Comparison of ENCODE assay signal across 7 mouse cellular contexts in the genomic region with DNA sequence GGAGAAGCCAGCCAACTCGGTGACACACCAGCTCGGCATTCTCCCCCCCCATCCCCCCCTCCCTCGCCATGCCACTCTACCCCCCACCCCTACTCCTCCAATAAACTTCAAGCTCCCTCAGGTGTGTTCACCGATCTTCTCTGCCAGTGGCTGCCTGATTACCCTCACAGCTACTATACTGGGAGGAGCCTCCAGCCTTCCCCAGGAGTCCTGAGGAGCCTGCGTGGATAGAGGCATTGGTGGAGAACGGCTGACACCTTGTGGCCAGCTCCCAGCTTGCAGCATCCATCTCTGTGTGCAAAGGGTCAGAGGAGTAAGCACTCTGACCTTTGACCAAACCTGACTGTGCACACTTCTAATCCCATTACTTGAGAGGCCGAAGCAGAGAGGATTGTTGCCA. TPM values are rescaled to one million over a fixed set of nuclear protein-coding genes. Genes with fewer than 3 reads are reported as not detected.
DNase-seq lines count a peak whose midpoint lies in the region; ATAC-seq and TF ChIP-seq lines count a peak whose summit lies in the region.

No protein-coding gene starts in this region.

- H3K36me3 ChIP-seq in hindbrain, postnatal 0 days (ENCODE audit: insufficient read depth, low read length) = no peaks in the 10 kb centered on the region
- H3K36me3 ChIP-seq in midbrain, embryonic 10.5 days = no peaks in the 10 kb centered on the region

- WGBS in hindbrain, postnatal 0 days = 8% methylated on average over 7 of the region's 7 CpGs
- WGBS in midbrain, embryonic 10.5 days = 5% methylated on average over 7 of the region's 7 CpGs

- H3K4me3 ChIP-seq in gastrocnemius, adult 2 months = no peak overlapping the region
- no peak overlapping the region for H3K4me3 ChIP-seq in hindbrain, postnatal 0 days (ENCODE audit: low read length)
- H3K4me3 ChIP-seq in midbrain, embryonic 10.5 days = no peak overlapping the region

- no peaks in the 10 kb centered on the region for H3K9me3 ChIP-seq in hindbrain, postnatal 0 days (ENCODE audit: low read length)
- H3K9me3 ChIP-seq in midbrain, embryonic 10.5 days (replicated peaks) = no peaks in the 10 kb centered on the region

- intact Hi-C loops in gastrocnemius, adult 2 months (cut with DNase I) = loop anchor here (1.0 to 10.0 kb wide), 4 partner anchors 415 to 769 kb away; partner anchors contain the start of gene Rps19bp1
- intact Hi-C loops in left cerebral cortex, postnatal 36 days (cut with DNase I) = loop anchor here (2.0 to 10.0 kb wide), 3 partner anchors 437 to 612 kb away; partner anchors contain the start of genes Rpl3, Syngr1 and Tab1

- 0 out of 2 replicates have a peak, but pooled peaks cover 4% of the 10 kb centered on the region for H3K4me1 ChIP-seq in hindbrain, postnatal 0 days (ENCODE audit: insufficient read depth, low read length)
- H3K4me1 ChIP-seq in midbrain, embryonic 10.5 days = peaks cover 20% of the 10 kb centered on the region

- peak; percentile 83 for TF ChIP-seq CTCF in gastrocnemius, adult 2 months (IDR thresholded peaks at IDR 0.05)
- peak; percentile 96 for TF ChIP-seq CTCF in hindbrain, postnatal 0 days (IDR thresholded peaks at IDR 0.05; ENCODE audit: low read depth)

- H3K9ac ChIP-seq in hindbrain, postnatal 0 days (replicated peaks; ENCODE audit: low read length) = no peak overlapping the region

- peak; percentile 84 for DNase-seq in adipocyte (ENCODE audit: low spot score)
- DNase-seq in cerebellum, postnatal 36 days = peak; percentile 84 to 89
- peak; percentile 82 for DNase-seq in gastrocnemius, adult 2 months
- peak; percentile 91 for DNase-seq in hindbrain, postnatal 0 days (ENCODE audit: low spot score)
- DNase-seq in left cerebral cortex, postnatal 36 days (ENCODE audit: low spot score in 2 of 2) = peak; percentile 70 to 71
- DNase-seq in midbrain, embryonic 10.5 days (ENCODE audit: low spot score) = peak; percentile 86
- DNase-seq in skeletal muscle tissue, adult 2 months (ENCODE audit: low read depth, low spot score) = peak; percentile 76

- no peaks in the 10 kb centered on the region for H3K27me3 ChIP-seq in hindbrain, postnatal 0 days (ENCODE audit: insufficient read depth, low read length)
- peaks cover 21% of the 10 kb centered on the region for H3K27me3 ChIP-seq in midbrain, embryonic 10.5 days (ENCODE audit: low read depth, poor library complexity, severe bottlenecking)

- peak overlapping the region; percentile 31; the same call in 1 of the 2 replicates for H3K4me2 ChIP-seq in hindbrain, postnatal 0 days (ENCODE audit: low read depth, low read length)

- ATAC-seq in hindbrain, postnatal 0 days = peak; percentile 87

- no peak overlapping the region for H3K27ac ChIP-seq in gastrocnemius, adult 2 months
- no peak overlapping the region for H3K27ac ChIP-seq in hindbrain, postnatal 0 days
- no peak overlapping the region for H3K27ac ChIP-seq in midbrain, embryonic 10.5 days (replicated peaks)

RNA-seq across cellular contexts. Expression of gene Tnrc6b, which starts 6.8 kb away (rescaled TPM):
- total RNA-seq in gastrocnemius, adult 2 months (2021) = 10 to 100 TPM; 48.5 to 55.6 TPM
- total RNA-seq in hindbrain, postnatal 0 days (2014; rRNA removed) = 27.2 and 33.5 TPM in 2 replicates
- 30.8 and 32.2 TPM in 2 replicates for polyA plus RNA-seq in hindbrain, postnatal 0 days (2015; fragmentation: Nextera tagmentation; extraction: Ambion mirVana)
- 100 to 1,000 TPM; 107 to 142 TPM for total RNA-seq in left cerebral cortex, postnatal 36 days (2021)
- 43.5 and 54.7 TPM in 2 replicates for polyA plus RNA-seq in midbrain, embryonic 10.5 days (2016; fragmentation: Nextera tagmentation; extraction: Ambion mirVana)

RNA-seq across cellular contexts. Expression of gene Fam83f, which starts 32.6 kb away (rescaled TPM):
- total RNA-seq in gastrocnemius, adult 2 months (2021) = under 1 TPM in 1 of 2 experiments, not detected in 1; 0.10 TPM
- total RNA-seq in hindbrain, postnatal 0 days (2014; rRNA removed) = 0.90 and 0.94 TPM in 2 replicates
- polyA plus RNA-seq in hindbrain, postnatal 0 days (2015; fragmentation: Nextera tagmentation; extraction: Ambion mirVana) = 0.21 and 0.33 TPM in 2 replicates
- total RNA-seq in left cerebral cortex, postnatal 36 days (2021) = under 1 TPM; 0.39 TPM
- polyA plus RNA-seq in midbrain, embryonic 10.5 days (2016; fragmentation: Nextera tagmentation; extraction: Ambion mirVana) = 0.26 and 0.64 TPM in 2 replicates
